Mouse (Mus musculus): ENCODE results near the gene Olfr263. TPM values are rescaled to one million over a fixed set of nuclear protein-coding genes. Genes with fewer than 3 reads are reported as not detected.

Gene Olfr263
- polyA plus RNA-seq, 3 experiments from 2014 or later = not detected

- ATAC-seq = no peak
Measured at GRCm38 (mm10) chr13:21170431-21171155, 41.2 kb downstream of the Olfr263 start.

- no peak for ATAC-seq
Measured at GRCm38 (mm10) chr13:21171156-21171530, 41.7 kb downstream of the Olfr263 start.

GRCm38 (mm10) chr13:21171600-21172150 is 42.2 kb downstream of the Olfr263 start:
- ATAC-seq = no peak

GRCm38 (mm10) chr13:21172241-21173027 is 43.0 kb downstream of the Olfr263 start:
- no peak for ATAC-seq

GRCm38 (mm10) chr13:21173072-21173471 is 43.6 kb downstream of the Olfr263 start:
- no peak for ATAC-seq

GRCm38 (mm10) chr13:21176733-21177132 is 47.3 kb downstream of the Olfr263 start:
- ATAC-seq = no peak

GRCm38 (mm10) chr13:21177657-21178056 is 48.2 kb downstream of the Olfr263 start:
- no peak for ATAC-seq

GRCm38 (mm10) chr13:21178364-21178763 is 48.9 kb downstream of the Olfr263 start:
- no peak for ATAC-seq

- peak; percentile 33 for ATAC-seq
Measured at GRCm38 (mm10) chr13:21179367-21179723, 49.9 kb downstream of the Olfr263 start, which contains the start of gene Trim27. Gene Trim27 (plus strand): TSS chr13:21179445.

GRCm38 (mm10) chr13:21179724-21180550 is 50.5 kb downstream of the Olfr263 start:
- peak; percentile 84 for ATAC-seq

GRCm38 (mm10) chr13:21180551-21181530 is 51.4 kb downstream of the Olfr263 start:
- peak; percentile 44 for ATAC-seq

- no peak for ATAC-seq
Measured at GRCm38 (mm10) chr13:21181996-21182395, 52.6 kb downstream of the Olfr263 start.

GRCm38 (mm10) chr13:21183066-21183465 is 53.6 kb downstream of the Olfr263 start:
- ATAC-seq = no peak

GRCm38 (mm10) chr13:21183661-21184060 is 54.2 kb downstream of the Olfr263 start:
- no peak for ATAC-seq

- no peak for ATAC-seq
Measured at GRCm38 (mm10) chr13:21185521-21185920, 56.1 kb downstream of the Olfr263 start.

Other genes with a start within 250 kb of the Olfr263 start
- gene Olfr1370, start 54.7 kb upstream of the Olfr263 start, polyA plus RNA-seq (2017; shearing (Covaris generic)) = under 1 TPM in 1 of 3 experiments, not detected in 2; 0.26 TPM
- under 1 TPM in 2 of 3 experiments, not detected in 1; 0.13 to 0.27 TPM for gene Olfr1369-ps1, start 18.2 kb upstream of the Olfr263 start, polyA plus RNA-seq (2017; shearing (Covaris generic))
- not detected for gene Olfr1368, start 16.2 kb downstream of the Olfr263 start, polyA plus RNA-seq (2017; shearing (Covaris generic))
- gene Trim27, start 49.8 kb downstream of the Olfr263 start, polyA plus RNA-seq (2017; shearing (Covaris generic)) = 10 to 100 TPM; 16.0 to 17.3 (median 16.3) TPM
- not detected for gene Gpx5, start 163.1 kb downstream of the Olfr263 start, polyA plus RNA-seq (2017; shearing (Covaris generic))
- not detected for gene Gpx6, start 182.5 kb downstream of the Olfr263 start, polyA plus RNA-seq (2017; shearing (Covaris generic))
- not detected for gene Olfr1367, start 217.3 kb downstream of the Olfr263 start, polyA plus RNA-seq (2017; shearing (Covaris generic))
- 1 to 10 TPM; 3.9 to 9.2 (median 8.1) TPM for gene Zscan12, start 233.2 kb downstream of the Olfr263 start, polyA plus RNA-seq (2017; shearing (Covaris generic))

Measured in inflammation-experienced regulatory T-cells, adult 6 months (primary cell).